Mouse (Mus musculus) heart, embryonic 11.5 days (tissue): Measurements from ENCODE around the gene Itprip. TPM values are rescaled to one million over a fixed set of nuclear protein-coding genes. Genes with fewer than 3 reads are reported as not detected.
A peak's percentile ranks its signal among the peaks of the same experiment; 100 is the strongest.

Source experiments
- ATAC-seq: fragments of 200-750 bp; cut with Nextera tagmentation; replicated peaks from 2 replicates; pipeline ENCODE4 v1.8.0; 2017; ENCODE audit warnings: moderate library complexity; ENCODE audit not compliant: insufficient number of reproducible peaks, low FRiP score, low TSS enrichment
- H3K27ac ChIP-seq: fragments of 300-500 bp; sonication (generic); 2 replicates; pipeline ENCODE4 v1.5.1; 2014; ENCODE audit warnings: mild to moderate bottlenecking, low read depth, low read length
- H3K27me3 ChIP-seq: fragments of 300-500 bp; sonication (generic); 2 replicates; pipeline ENCODE4 v1.6.1; 2014; ENCODE audit warnings: mild to moderate bottlenecking, low read length, mixed read lengths; ENCODE audit not compliant: control insufficient read depth, insufficient read depth
- H3K36me3 ChIP-seq: fragments of 300-500 bp; sonication (generic); 2 replicates; pipeline ENCODE4 v1.6.1; 2014; ENCODE audit warnings: mild to moderate bottlenecking, low read length, moderate library complexity, mixed read lengths; ENCODE audit not compliant: control insufficient read depth, insufficient read depth
- H3K4me1 ChIP-seq: fragments of 300-500 bp; sonication (generic); 2 replicates; pipeline ENCODE4 v1.6.1; 2014; ENCODE audit warnings: low read length; ENCODE audit not compliant: control insufficient read depth, insufficient read depth
- H3K4me2 ChIP-seq: fragments of 300-500 bp; sonication (generic); 2 replicates; pipeline ENCODE4 v1.6.1; 2014; ENCODE audit warnings: mild to moderate bottlenecking, moderate library complexity
- H3K4me3 ChIP-seq: fragments of 300-500 bp; sonication (generic); 2 replicates; pipeline ENCODE4 v1.5.1; 2014; ENCODE audit warnings: low read depth, low read length
- H3K9ac ChIP-seq: fragments of 300-500 bp; sonication (generic); 2 replicates; pipeline ENCODE4 v1.6.1; 2014; ENCODE audit warnings: mild to moderate bottlenecking, low read depth, low read length, moderate library complexity
- H3K9me3 ChIP-seq: fragments of 300-500 bp; sonication (generic); replicated peaks from 2 replicates; pipeline ENCODE4 v1.6.1; 2016; ENCODE audit warnings: low read length; ENCODE audit not compliant: control insufficient read depth
- WGBS: fragments of 180-500 bp; shearing (Covaris S2); extraction: QIAGEN DNeasy Blood & Tissue Kit; methylation state at CpG from one replicate; pipeline ENCODE4 v1.1.7; 2014; ENCODE audit not compliant: insufficient replicate concordance; 5-methylcytosine and 5-hydroxymethylcytosine counted together
- polyA plus RNA-seq: library from polyadenylated mRNA; unstranded; fragments of >200 nt; fragmentation: Nextera tagmentation; extraction: Ambion mirVana; gene quantifications from 2 replicates; pipeline ENCODE4 v1.2.1, GENCODE M21; 2014

The Itprip gene
- polyA plus RNA-seq, 1 experiment from 2014 or later, result 13.2 TPM

DNA sequence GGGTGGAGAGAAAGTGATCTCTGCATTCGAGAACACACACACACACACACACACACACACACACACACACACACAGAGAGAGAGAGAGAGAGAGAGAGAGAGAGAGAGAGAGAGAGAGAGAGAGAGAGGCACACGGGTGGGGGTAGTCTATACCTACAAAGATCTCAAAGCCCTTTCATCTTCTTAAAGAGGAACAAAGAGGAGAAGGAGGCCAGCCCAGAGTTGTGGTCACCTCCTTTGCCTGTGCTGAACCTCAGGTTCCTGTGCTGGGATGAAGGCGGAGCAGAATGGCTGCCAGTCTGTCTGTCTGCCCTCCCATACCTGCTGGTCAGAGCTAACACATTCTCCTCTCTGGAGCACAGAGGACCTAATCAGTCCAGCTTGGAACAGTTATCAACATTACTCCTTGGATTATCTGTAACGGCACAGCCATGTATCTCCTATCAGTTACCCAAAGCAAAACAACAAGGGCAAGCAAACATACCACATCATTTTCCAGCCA, 8.9 kb downstream of the Itprip start:
- H3K4me2 ChIP-seq, result peak overlapping the region; percentile 50; the same call in 1 of the 2 replicates
- no peaks in the 10 kb centered on the region for H3K27me3 ChIP-seq
- no peaks in the 10 kb centered on the region for H3K9me3 ChIP-seq
- H3K27ac ChIP-seq, result peak overlapping the region; percentile 24; the same call in 1 of the 2 replicates
- no peak overlapping the region for H3K4me3 ChIP-seq
- peaks cover 30% of the 10 kb centered on the region for H3K4me1 ChIP-seq
- H3K9ac ChIP-seq, result no peak overlapping the region; the same call in 1 of the 2 replicates
- no peak for ATAC-seq
- 27% methylated on average over 3 of the region's 4 CpGs for WGBS
- H3K36me3 ChIP-seq, result no peaks in the 10 kb centered on the region; the same call in 1 of the 2 replicates

- no peaks in the 10 kb centered on the region for H3K27me3 ChIP-seq
- H3K4me2 ChIP-seq, result peak overlapping the region; percentile 50
- ATAC-seq, result 0 out of 2 replicates have a peak, but pooled peaks have one; percentile 12
- H3K9me3 ChIP-seq, result no peaks in the 10 kb centered on the region
- H3K4me1 ChIP-seq, result peaks cover 30% of the 10 kb centered on the region
- H3K9ac ChIP-seq, result peak overlapping the region; percentile 65
- H3K36me3 ChIP-seq, result no peaks in the 10 kb centered on the region; the same call in 1 of the 2 replicates
- H3K4me3 ChIP-seq, result peak overlapping the region; percentile 21; the same call in 1 of the 2 replicates
- H3K27ac ChIP-seq, result peak overlapping the region; percentile 24; the same call in 1 of the 2 replicates
- WGBS, result 4% methylated on average over 10 of the region's 10 CpGs
Measured at GRCm38 (mm10) chr19:47909387-47910116, 9.5 kb downstream of the Itprip start.

DNA sequence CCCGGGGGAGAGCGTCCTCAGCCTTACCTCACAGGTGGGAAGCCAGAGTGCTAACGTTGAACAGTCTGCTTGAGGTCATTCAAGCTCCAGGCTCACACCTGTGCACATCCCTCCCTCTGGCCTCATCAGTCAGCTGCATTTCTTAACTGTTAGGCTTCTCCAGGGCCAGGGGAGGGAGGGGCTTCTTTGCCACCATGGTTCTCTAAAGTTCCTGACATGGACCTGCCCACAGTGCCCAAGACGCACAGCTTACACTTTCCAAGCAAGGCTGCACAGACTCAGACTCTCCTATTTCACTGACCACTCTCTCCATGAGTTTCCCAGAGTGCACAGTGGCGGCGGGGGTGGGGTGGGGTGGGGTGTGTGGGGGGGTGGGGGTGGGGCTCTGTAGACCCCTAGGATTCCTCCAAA, 10.1 kb downstream of the Itprip start:
- H3K9ac ChIP-seq, result no peak overlapping the region
- H3K4me1 ChIP-seq, result peaks cover 30% of the 10 kb centered on the region
- H3K27me3 ChIP-seq, result no peaks in the 10 kb centered on the region
- H3K4me3 ChIP-seq, result no peak overlapping the region
- H3K27ac ChIP-seq, result no peak overlapping the region
- ATAC-seq, result peak; percentile 21; the same call in 1 of the 2 replicates
- no peaks in the 10 kb centered on the region; the same call in 1 of the 2 replicates for H3K36me3 ChIP-seq
- peak overlapping the region; percentile 50 for H3K4me2 ChIP-seq
- 30% methylated on average over 6 of the region's 6 CpGs for WGBS
- H3K9me3 ChIP-seq, result no peaks in the 10 kb centered on the region

DNA sequence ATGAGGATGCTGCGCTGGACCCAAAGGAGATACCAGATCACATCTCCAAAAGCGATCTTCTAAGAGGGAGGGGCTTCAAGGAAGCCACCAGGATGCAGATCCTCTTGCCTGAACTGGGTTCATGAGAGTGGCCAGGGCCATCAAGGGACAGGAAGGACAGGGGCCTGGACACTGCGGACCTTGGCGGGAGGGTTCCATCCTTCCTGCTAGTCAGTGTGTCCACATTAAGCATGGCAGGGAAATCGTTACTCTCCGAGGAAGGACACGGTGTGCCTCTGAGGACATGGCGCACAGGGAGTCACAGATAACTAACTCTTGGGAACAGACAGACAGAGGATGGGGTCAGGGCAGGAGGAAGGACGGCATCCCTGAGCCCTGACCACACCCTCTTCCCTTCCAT, 11.5 kb downstream of the Itprip start:
- H3K27ac ChIP-seq, result no peak overlapping the region
- H3K4me3 ChIP-seq, result no peak overlapping the region
- H3K9me3 ChIP-seq, result no peaks in the 10 kb centered on the region
- H3K36me3 ChIP-seq, result no peaks in the 10 kb centered on the region
- H3K9ac ChIP-seq, result no peak overlapping the region
- no peaks in the 10 kb centered on the region for H3K27me3 ChIP-seq
- H3K4me2 ChIP-seq, result no peak overlapping the region
- H3K4me1 ChIP-seq, result peaks cover 43% of the 10 kb centered on the region
- 86% methylated on average over 9 of the region's 9 CpGs for WGBS
- ATAC-seq, result no peak

GRCm38 (mm10) chr19:47905603-47906002, 13.5 kb downstream of the Itprip start:
- H3K27me3 ChIP-seq, result no peaks in the 10 kb centered on the region
- ATAC-seq, result no peak; the same call in 1 of the 2 replicates
- 82% methylated on average over 5 of the region's 5 CpGs for WGBS
- no peaks in the 10 kb centered on the region for H3K9me3 ChIP-seq
- no peak overlapping the region for H3K9ac ChIP-seq
- peaks cover 55% of the 10 kb centered on the region for H3K4me1 ChIP-seq
- no peak overlapping the region for H3K27ac ChIP-seq
- H3K36me3 ChIP-seq, result no peaks in the 10 kb centered on the region
- H3K4me2 ChIP-seq, result no peak overlapping the region
- no peak overlapping the region for H3K4me3 ChIP-seq

GRCm38 (mm10) chr19:47905081-47905480, 14.0 kb downstream of the Itprip start:
- Histone ChIP-seq H3K9ac (no peak overlapping the region), H3K9me3 (no peaks in the 10 kb centered on the region), H3K27ac (no peak overlapping the region), H3K36me3 (no peaks in the 10 kb centered on the region), H3K4me1 (peaks cover 54% of the 10 kb centered on the region), H3K4me2 (no peak overlapping the region), H3K27me3 (no peaks in the 10 kb centered on the region), H3K4me3 (no peak overlapping the region)
- WGBS, result 80% methylated on average over 4 of the region's 4 CpGs
- ATAC-seq, result no peak

DNA sequence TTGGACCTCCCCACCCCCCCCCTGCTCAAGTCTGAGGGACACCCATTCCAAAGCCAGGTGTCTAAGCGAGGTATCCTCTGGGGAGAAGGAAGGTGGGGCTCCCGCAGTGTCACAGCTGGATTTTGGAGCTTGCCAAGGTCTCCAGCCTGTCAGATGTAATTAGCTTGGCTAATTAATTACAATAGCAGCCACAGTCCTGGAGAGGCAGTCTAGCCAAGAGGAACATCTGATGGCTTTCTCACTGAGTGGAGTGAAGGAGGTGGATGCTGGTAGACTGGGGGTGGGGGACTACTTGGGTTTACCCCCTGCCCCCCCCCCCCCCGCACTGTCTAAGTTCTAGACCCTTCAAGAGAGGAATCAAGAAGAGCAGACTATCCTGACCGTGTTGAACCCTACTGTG, 15.4 kb downstream of the Itprip start:
- H3K4me1 ChIP-seq, result peaks cover 42% of the 10 kb centered on the region
- no peaks in the 10 kb centered on the region for H3K36me3 ChIP-seq
- H3K27ac ChIP-seq, result no peak overlapping the region
- ATAC-seq, result no peak
- no peak overlapping the region for H3K4me3 ChIP-seq
- 73% methylated on average over 4 of the region's 4 CpGs for WGBS
- no peak overlapping the region for H3K9ac ChIP-seq
- no peaks in the 10 kb centered on the region for H3K9me3 ChIP-seq
- H3K4me2 ChIP-seq, result no peak overlapping the region
- no peaks in the 10 kb centered on the region for H3K27me3 ChIP-seq

DNA sequence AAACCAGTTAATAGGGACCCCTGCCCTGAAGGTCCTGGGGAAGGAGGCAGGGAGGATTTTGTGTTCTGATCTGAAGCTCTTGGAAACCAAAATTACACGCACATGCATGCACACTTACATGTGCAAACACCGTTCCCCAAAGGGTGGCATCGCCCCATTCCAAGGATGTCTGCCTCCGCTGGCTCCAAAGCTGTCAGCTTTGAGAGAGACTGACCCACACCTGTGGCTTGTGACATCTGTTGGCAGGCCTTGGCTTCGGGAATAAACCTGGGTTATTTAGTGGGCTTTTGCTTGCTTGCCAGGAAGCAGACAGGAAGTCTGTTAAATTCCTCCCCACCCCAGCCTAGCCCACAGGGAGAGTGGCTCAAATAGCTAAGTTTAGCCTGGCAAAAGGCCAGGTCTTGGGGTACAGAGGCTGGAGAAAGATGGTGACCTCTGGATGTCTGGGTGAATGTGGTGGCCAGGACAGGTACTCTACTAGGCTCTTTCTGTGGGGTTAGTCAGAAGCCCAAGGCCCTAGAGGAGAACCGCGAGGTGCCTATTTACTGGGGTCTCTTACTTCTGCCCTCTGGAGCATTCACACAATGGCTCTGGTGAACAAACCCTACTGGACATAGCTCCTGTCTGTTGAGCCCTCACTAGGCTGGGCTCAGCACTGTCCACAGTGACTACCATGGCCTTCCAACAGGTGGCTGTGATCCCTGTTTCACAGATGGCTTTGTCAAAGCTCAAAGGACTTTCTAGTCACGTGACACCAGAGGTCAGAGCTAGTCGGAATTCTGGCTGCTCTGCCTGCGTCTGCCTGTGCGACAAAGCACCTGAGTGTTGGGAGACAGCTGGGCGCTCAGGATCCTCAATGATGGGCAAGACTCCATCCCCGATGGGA, 16.5 kb downstream of the Itprip start:
- WGBS, result 60% methylated on average over 13 of the region's 13 CpGs
- no peak overlapping the region for H3K9ac ChIP-seq
- peak overlapping the region; percentile 20; the same call in 1 of the 2 replicates for H3K4me2 ChIP-seq
- H3K4me1 ChIP-seq, result peaks cover 39% of the 10 kb centered on the region
- 0 out of 2 replicates have a peak, but pooled peaks have one; percentile 53 for ATAC-seq
- H3K27me3 ChIP-seq, result no peaks in the 10 kb centered on the region
- no peaks in the 10 kb centered on the region for H3K9me3 ChIP-seq
- H3K4me3 ChIP-seq, result no peak overlapping the region
- peaks cover 2% of the 10 kb centered on the region for H3K36me3 ChIP-seq
- peak overlapping the region; percentile 73 for H3K27ac ChIP-seq
